Mouse (Mus musculus) liver, embryonic 14.5 days (tissue): ENCODE measurements at regions not wholly inside any gene's neighbourhood (a gene's known extent, or its start where the extent isn't known, plus 50 kb on each side); places are given as distances from the start of the nearest gene placed in this dataset.

Experiments used
- CTCF ChIP-seq: IDR thresholded peaks from 2 replicates; pipeline ENCODE4 v1.5.1; 2016; ENCODE audit warnings: antibody characterized with exemption, low read depth, control low read depth
- EP300 ChIP-seq: IDR thresholded peaks from 2 replicates; pipeline ENCODE4 v1.6.1; 2016; ENCODE audit warnings: antibody characterized with exemption, low read depth

- TF ChIP-seq CTCF (no peak), EP300 (no peak)
These were observed 323.2 kb upstream of the Smim15 start for GRCm38 (mm10) chr13:107720874-107721574.
